Mouse (Mus musculus): ENCODE data around the gene Whrn. TPM values are rescaled to one million over a fixed set of nuclear protein-coding genes. Genes with fewer than 3 reads are reported as not detected.

The Whrn gene
- total RNA-seq, 2 experiments from 2014 or later: 0.84 TPM; not detected in 1

- no peak for ATAC-seq (replicated peaks; ENCODE audit: low FRiP score, poor library complexity, severe bottlenecking)
These were observed 550 bp downstream of the Whrn start for GRCm38 (mm10) chr4:63494967-63495914.

- ATAC-seq (replicated peaks; ENCODE audit: low FRiP score, poor library complexity, severe bottlenecking): no peak
These were observed 1.3 kb downstream of the Whrn start for GRCm38 (mm10) chr4:63494401-63494966.

GRCm38 (mm10) chr4:63493351-63494121 lies 2.3 kb downstream of the Whrn start:
- no peak for ATAC-seq (replicated peaks; ENCODE audit: low FRiP score, poor library complexity, severe bottlenecking)

GRCm38 (mm10) chr4:63491521-63491920 lies 4.3 kb downstream of the Whrn start:
- ATAC-seq (replicated peaks; ENCODE audit: low FRiP score, poor library complexity, severe bottlenecking): no peak

DNA sequence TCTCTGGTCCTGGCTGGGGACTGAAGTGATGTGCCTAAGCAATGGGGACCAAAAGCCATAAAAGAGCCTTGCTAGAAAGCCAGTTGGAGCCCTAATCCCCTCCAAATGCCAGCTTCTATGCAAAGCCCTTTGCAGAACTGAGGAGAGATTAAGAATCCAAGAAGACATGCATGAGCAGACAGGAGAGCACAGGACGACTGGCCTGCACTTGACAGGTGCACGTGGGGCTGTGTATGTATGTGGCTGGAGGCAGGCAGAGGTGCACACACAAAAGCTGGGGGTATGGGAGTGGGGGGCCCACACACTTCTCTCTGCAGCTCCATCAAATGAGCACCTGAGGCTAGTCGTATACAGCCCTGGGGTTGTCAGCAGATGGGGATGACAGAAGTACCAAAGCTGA lies 5.6 kb downstream of the Whrn start:
- ATAC-seq (replicated peaks; ENCODE audit: low FRiP score, poor library complexity, severe bottlenecking): no peak

DNA sequence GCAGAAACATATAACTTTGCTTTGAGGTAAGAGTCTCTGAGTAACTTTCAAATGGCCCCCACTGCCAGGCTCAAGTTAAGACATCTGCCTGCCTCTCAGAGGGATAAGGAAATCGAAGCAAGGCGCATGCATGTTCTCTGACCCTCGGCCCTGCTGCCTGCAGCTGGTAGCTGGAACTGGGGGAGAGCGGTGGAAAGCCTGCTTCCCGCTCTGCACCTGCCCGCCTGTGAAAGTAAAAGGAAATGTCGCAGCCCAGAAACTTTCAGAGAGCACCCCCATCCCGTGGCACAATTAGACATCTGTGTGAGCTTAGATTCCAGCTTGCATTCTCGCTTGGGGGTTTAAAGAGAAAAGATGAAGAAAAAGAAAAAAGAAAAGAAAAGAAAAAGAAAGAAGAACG lies 6.1 kb downstream of the Whrn start:
- no peak for ATAC-seq (replicated peaks; ENCODE audit: low FRiP score, poor library complexity, severe bottlenecking)

- no peak for ATAC-seq (replicated peaks; ENCODE audit: low FRiP score, poor library complexity, severe bottlenecking)
These were observed 7.9 kb downstream of the Whrn start for GRCm38 (mm10) chr4:63487916-63488315.

DNA sequence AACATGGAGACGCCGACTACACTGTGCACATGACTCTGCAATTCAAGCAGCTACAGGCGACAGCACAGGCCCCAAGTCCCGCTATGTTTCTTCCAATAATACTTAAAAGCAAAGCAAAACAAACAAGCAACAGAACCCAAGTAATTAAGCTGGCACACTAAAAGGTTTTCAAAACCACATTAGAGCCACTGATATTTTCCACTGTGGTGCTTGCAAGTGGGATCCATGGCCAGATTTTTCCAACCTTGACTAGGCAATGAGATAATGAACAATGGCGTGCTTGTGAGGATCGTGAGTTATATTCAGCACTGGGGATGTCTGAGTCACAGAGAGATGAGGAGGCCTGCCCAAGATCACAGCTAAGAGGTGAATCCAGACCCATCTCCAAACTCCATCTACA lies 8.5 kb downstream of the Whrn start:
- no peak for ATAC-seq (replicated peaks; ENCODE audit: low FRiP score, poor library complexity, severe bottlenecking)

GRCm38 (mm10) chr4:63486523-63486922 lies 9.3 kb downstream of the Whrn start:
- no peak for ATAC-seq (replicated peaks; ENCODE audit: low FRiP score, poor library complexity, severe bottlenecking)

DNA sequence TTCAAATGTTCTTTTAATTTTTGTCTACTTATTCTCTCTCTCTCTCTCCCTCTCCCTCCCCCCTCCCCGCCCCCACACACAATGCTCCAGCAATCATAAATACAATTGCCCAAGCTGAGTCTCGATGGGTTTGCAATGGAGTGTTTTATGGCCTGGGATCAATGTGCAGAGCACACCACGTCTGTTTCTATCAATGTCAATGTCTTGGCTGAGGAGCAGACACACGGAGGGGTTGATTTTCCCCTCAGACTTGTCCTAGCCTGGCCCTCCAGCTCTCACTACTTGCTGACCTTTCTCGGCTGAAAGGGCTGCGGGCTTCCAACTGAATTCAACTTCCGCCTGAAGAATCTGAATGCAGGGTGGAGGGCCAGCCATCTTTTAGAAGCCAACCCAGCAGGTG lies 12.1 kb downstream of the Whrn start:
- no peak for ATAC-seq (replicated peaks; ENCODE audit: low FRiP score, poor library complexity, severe bottlenecking)

- no peak for ATAC-seq (replicated peaks; ENCODE audit: low FRiP score, poor library complexity, severe bottlenecking)
These were observed 15.0 kb downstream of the Whrn start for GRCm38 (mm10) chr4:63480845-63481167.

GRCm38 (mm10) chr4:63480098-63480844 lies 15.5 kb downstream of the Whrn start:
- ATAC-seq (replicated peaks; ENCODE audit: low FRiP score, poor library complexity, severe bottlenecking): 0 out of 2 replicates have a peak, but pooled peaks have one; percentile 40

GRCm38 (mm10) chr4:63478036-63478435 lies 17.8 kb downstream of the Whrn start:
- no peak for ATAC-seq (replicated peaks; ENCODE audit: low FRiP score, poor library complexity, severe bottlenecking)

DNA sequence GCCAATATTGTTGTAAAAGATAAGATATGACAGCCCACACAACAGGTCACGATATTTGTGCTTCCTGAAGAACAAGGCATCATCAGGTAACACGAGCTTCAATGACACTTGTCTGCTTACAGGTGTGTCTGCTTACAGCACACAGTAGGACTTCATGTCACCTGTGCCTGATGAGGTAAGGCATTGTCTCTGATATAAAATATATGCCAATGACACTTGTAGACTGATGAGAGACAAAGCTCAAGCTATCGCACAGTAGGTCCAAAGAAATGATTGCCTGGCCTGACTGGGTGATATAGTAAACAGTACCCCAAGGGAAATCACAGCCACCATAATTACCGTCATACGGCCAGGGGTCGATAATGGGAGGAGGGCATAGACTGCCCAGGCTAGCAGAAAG lies 18.9 kb downstream of the Whrn start:
- ATAC-seq (replicated peaks; ENCODE audit: low FRiP score, poor library complexity, severe bottlenecking): no peak

GRCm38 (mm10) chr4:63475208-63475607 lies 20.6 kb downstream of the Whrn start:
- ATAC-seq (replicated peaks; ENCODE audit: low FRiP score, poor library complexity, severe bottlenecking): no peak

GRCm38 (mm10) chr4:63474439-63474838 lies 21.4 kb downstream of the Whrn start:
- no peak for ATAC-seq (replicated peaks; ENCODE audit: low FRiP score, poor library complexity, severe bottlenecking)

DNA sequence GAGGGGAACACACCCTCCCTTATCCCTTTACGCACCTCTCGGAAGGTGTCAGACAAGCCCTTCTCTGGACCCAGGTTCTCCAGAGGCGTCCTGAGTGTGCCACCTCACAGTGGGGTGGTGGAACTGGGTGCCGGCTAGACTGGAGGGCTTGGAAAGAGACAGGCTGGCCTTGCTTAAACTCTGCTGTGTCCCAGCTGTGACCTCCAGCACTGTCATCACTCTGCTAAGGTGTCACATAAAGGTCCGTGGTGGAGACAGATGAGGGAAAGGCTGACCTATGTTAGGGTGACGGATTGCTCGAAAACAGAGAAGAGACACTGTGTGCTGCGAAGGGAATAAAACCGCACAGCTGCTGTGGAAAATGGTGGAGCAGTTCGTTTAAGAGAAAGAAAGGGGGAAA lies 28.5 kb downstream of the Whrn start:
- ATAC-seq (replicated peaks; ENCODE audit: low FRiP score, poor library complexity, severe bottlenecking): no peak

DNA sequence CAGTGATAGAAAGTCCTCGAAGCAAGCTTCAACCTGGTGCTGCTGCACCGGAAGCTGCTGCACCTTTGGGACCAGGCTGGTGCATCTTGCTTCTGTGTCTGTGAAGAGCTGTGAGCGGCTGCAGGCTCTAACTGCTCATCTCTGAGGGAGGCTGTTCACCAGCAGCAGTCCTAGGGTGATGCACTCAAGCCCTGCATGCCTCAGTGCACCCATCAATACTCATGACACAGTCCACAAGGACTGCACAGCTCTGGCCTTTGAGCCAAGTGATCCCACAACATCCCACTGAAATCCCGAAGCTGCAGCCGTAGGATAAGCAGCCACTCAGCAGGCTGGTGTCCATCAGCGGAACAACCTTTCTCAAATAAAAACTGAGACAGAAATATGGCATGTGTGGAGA lies 29.6 kb downstream of the Whrn start:
- ATAC-seq (replicated peaks; ENCODE audit: low FRiP score, poor library complexity, severe bottlenecking): no peak

DNA sequence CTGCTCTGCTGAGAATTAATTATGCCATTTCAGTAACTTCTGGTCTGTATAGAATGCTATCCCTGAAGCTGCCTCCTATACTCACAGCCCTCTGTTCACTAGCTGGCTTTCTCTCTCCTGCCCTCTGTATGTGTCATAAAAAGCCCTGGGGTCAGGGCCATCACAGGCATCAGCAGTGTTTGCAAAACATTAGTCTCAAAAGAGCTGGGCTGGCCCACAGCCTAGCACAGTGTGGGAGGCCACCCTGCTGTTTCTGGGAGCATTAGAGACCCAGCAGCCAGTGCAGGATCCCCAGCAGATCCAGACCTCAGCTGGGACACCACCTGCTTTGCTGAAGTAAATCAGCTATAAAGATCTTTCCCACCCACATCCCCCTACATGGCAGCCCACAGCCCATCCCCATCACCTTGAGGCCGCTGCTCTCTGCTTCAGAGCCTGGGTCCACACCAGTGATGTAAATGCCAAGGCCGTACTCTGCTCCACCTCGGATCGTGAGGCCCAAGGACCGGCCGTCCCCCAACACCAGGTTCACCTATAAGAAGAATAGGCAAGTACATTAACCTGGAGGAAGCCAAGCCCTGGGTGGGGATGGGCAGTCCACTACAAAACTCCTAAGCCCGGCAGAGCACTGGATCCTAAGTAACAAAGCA lies 34.8 kb downstream of the Whrn start:
- ATAC-seq (replicated peaks; ENCODE audit: low FRiP score, poor library complexity, severe bottlenecking): no peak

Measured in erythroid progenitor cell, adult 5-6 weeks (primary cell).